In genomic region chr15:31526463-31526862, GRCm38 (mm10) we compare ENCODE assay signal across 18 mouse cellular contexts.
"Had no signal": no experiment of that assay in that cellular context is flagged by ENCODE, and none has a peak within 500 bp of the region (broad histone marks: within the 10 kb centered on the region; RNA-seq: fewer than 3 reads in every experiment).

No protein-coding gene starts in this region.

- H3K27me3 ChIP-seq: midbrain, embryonic 13.5 days; neural tube, embryonic 13.5 days; neural tube, embryonic 15.5 days had no signal

- DNase-seq: lung, adult 18-20 months; lung, embryonic 14.5 days; lung, postnatal 10 days; lung, postnatal 4 days; retina, postnatal 1 day; right cerebral cortex, adult 18-20 months; right cerebral cortex, postnatal 25 days; right cerebral cortex, postnatal 4 days; spleen, adult 18-20 months; thymus, adult 18-20 months; thymus, postnatal 14 days; thymus, postnatal 36 days had no signal

- H3K4me3 ChIP-seq: midbrain, embryonic 10.5 days; midbrain, embryonic 13.5 days; myocyte; neural tube, embryonic 13.5 days; neural tube, embryonic 15.5 days had no signal

- H3K36me3 ChIP-seq: midbrain, embryonic 13.5 days; neural tube, embryonic 15.5 days had no signal

- H3K9me3 ChIP-seq: neural tube, embryonic 13.5 days; neural tube, embryonic 15.5 days had no signal

- H3K9ac ChIP-seq: lung, embryonic 14.5 days; midbrain, embryonic 13.5 days; neural tube, embryonic 13.5 days; neural tube, embryonic 15.5 days had no signal

- H3K4me2 ChIP-seq: lung, embryonic 14.5 days; midbrain, embryonic 13.5 days; neural tube, embryonic 13.5 days; neural tube, embryonic 15.5 days had no signal

- H3K27ac ChIP-seq: midbrain, embryonic 10.5 days; midbrain, embryonic 13.5 days; neural tube, embryonic 13.5 days; neural tube, embryonic 15.5 days had no signal

- ATAC-seq: midbrain, embryonic 13.5 days; midbrain, embryonic 16.5 days had no signal
